Mouse (Mus musculus) embryo, embryonic 9.5 days (tissue): Measurements from ENCODE around the gene Pou3f3.
A peak's percentile ranks its signal among the peaks of the same experiment; 100 is the strongest.

ENCODE experiments used
- DNase-seq: peaks from one replicate; pipeline ENCODE4 v3.0.0-alpha.2; 2017; ENCODE audit errors: extremely low spot score

Gene Pou3f3

GRCm38 (mm10) chr1:42710234-42710633 is 14.7 kb downstream of the Pou3f3 start:
- DNase-seq, result no peak

- no peak for DNase-seq
Observed at GRCm38 (mm10) chr1:42710995-42711394, 15.4 kb downstream of the Pou3f3 start.

- peak; percentile 20 for DNase-seq
Observed at GRCm38 (mm10) chr1:42711456-42712310, 16.1 kb downstream of the Pou3f3 start.

GRCm38 (mm10) chr1:42712311-42712690 is 16.7 kb downstream of the Pou3f3 start:
- DNase-seq, result no peak

- peak; percentile 64 for DNase-seq
Observed at GRCm38 (mm10) chr1:42713104-42713932, 17.8 kb downstream of the Pou3f3 start.

GRCm38 (mm10) chr1:42714016-42714931 is 18.7 kb downstream of the Pou3f3 start:
- DNase-seq, result peak; percentile 84

GRCm38 (mm10) chr1:42718549-42718948 is 23.0 kb downstream of the Pou3f3 start:
- no peak for DNase-seq

GRCm38 (mm10) chr1:42721353-42721752 is 25.8 kb downstream of the Pou3f3 start:
- DNase-seq, result no peak

GRCm38 (mm10) chr1:42723769-42724300 is 28.3 kb downstream of the Pou3f3 start:
- no peak for DNase-seq

- no peak for DNase-seq
Observed at GRCm38 (mm10) chr1:42724881-42725280, 29.3 kb downstream of the Pou3f3 start.

- DNase-seq, result no peak
Observed at GRCm38 (mm10) chr1:42727161-42727560, 31.6 kb downstream of the Pou3f3 start.

- DNase-seq, result no peak
Observed at GRCm38 (mm10) chr1:42727676-42728075, 32.1 kb downstream of the Pou3f3 start.

- no peak for DNase-seq
Observed at GRCm38 (mm10) chr1:42741383-42742241, 46.0 kb downstream of the Pou3f3 start.

GRCm38 (mm10) chr1:42742242-42742560 is 46.6 kb downstream of the Pou3f3 start:
- DNase-seq, result no peak

- DNase-seq, result no peak
Observed at GRCm38 (mm10) chr1:42745047-42745446, 49.5 kb downstream of the Pou3f3 start.

GRCm38 (mm10) chr1:42749536-42750292 is 54.1 kb downstream of the Pou3f3 start:
- DNase-seq, result no peak
